Mouse (Mus musculus): Measurements from ENCODE around the gene Spdye4a. TPM values are rescaled to one million over a fixed set of nuclear protein-coding genes. Genes with fewer than 3 reads are reported as not detected.
A peak's percentile ranks its signal among the peaks of the same experiment; 100 is the strongest.
"Not testable (repeated sequence)": the region's sequence is repeated elsewhere in the genome, so short reads cannot be mapped to it uniquely, and the experiment has no call there.

Gene Spdye4a
- total RNA-seq, 1 experiment from 2014 or later = not detected

DNA sequence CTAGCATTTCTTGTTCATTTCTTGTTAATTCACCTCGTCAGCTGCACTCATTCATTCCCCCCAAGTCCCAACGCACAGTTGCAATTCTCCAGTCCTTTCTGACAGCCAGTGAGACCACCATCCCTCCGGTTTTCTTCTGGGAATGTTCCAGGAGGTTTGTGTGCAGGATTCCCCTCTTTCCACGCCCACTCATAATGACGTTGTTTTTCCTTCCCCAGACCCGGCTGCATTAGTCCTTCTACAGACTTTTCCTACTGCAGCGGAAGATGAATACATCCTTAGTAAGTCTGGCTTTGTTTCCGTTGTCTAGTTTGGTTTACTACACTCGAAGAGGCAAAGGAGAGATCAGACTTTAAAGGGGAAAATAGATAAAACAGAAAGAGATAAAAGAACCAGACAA lies 9.3 kb upstream of the Spdye4a start:
- no peak for ATAC-seq (replicated peaks; ENCODE audit: low read depth, poor library complexity, severe bottlenecking)

DNA sequence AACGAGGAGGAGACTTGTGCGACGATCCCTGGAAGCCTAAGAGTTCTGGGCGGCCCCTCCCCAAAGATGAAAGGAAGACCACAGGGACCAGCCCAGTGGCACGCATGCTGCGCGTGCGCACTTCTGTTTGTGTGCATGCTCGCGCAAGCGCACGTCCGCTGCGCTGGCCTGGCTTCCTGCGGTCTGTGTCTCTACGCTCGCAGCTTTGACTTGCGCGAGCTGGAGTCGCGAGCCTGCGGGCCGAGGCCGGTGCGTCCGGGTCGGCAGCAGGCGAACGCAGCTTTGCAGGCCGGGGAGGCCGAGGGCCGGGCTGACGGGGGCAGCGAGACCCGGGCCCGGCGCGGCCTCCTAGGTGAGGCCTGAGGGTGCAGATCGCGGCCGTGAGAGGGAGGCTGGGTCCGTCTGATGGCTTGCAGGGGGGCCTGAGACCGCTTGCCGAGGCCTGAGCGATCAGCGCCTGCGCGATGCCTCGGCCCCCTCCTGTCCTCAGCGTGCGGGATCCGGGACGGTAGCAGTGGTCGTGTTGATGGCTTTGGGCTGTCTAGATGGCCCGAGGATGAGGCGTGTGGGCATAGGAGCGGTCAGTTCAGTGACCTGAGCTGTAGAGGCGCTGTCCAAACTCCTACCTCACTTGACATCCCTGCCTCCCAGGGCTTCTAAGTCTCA lies 8.5 kb upstream of the Spdye4a start, which contains the start of gene Zfp12:
Gene Zfp12, plus strand, starts transcription at position 136 of the 666 bp plus-strand sequence.
- ATAC-seq (replicated peaks; ENCODE audit: low read depth, poor library complexity, severe bottlenecking) = peak; percentile 92

DNA sequence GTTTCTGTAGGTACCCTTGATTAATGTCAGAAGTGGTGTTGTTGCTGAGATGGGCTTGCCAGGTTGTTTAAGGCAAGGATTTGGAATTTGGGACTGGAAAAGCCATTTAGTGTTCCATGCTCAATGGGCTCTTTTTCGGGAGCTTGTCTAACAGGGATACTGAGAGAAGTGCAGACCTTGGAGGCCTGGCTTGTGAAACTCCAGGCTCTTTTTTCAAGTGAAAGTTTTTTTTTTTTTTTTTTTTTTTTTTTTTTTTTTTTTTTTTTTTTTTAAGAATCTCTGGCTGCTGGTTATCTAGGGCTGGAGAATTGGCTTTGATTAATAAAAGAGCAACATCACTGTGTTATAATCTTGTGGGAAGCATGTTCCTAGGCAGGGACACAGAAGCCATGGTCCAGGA lies 4.4 kb downstream of the Spdye4a start:
- ATAC-seq (replicated peaks; ENCODE audit: low read depth, poor library complexity, severe bottlenecking) = no peak

DNA sequence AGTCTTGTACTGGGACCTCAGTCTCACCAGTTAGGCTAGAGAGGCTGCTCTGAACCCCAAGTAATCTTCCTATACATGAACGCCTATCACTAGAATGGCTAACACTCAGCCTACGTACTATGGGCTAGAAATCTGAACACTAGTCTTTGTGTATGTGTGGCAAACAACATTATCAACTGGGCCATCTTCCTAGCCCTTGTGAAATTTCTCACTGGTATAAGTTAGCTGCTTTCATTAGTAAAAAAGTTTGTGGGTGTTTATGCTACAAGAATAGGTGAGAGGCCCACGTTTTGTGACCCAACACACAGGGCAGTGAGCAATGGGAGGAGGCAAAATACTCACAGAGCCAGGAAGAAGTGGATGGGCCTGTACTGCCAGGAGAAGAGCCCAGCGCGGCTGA lies 5.7 kb downstream of the Spdye4a start:
- ATAC-seq (replicated peaks; ENCODE audit: low read depth, poor library complexity, severe bottlenecking) = no peak

GRCm38 (mm10) chr5:143213832-143214231 lies 12.9 kb downstream of the Spdye4a start:
- ATAC-seq (replicated peaks; ENCODE audit: low read depth, poor library complexity, severe bottlenecking) = no peak

DNA sequence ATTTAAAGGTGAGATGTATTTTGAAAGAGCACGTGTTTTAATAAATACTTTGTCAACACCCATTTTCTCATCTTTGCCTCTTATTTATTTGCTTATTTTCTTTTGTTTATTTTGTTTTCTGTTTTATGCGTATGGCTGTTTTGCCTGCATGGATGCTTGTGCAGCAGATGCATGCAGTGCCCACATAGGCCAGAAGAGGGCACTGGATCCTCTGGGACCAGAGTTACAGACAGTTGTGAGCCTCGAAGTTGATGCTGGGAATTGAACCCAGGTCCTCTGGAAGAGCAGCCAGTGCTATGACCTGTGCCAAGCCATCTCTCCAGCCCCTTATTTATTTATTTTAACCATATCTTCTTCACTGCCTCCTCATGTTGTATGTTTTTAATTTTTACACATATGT lies 21.7 kb downstream of the Spdye4a start:
- no peak for ATAC-seq (replicated peaks; ENCODE audit: low read depth, poor library complexity, severe bottlenecking)

- ATAC-seq (replicated peaks; ENCODE audit: low read depth, poor library complexity, severe bottlenecking) = no peak
Measured at GRCm38 (mm10) chr5:143196506-143196905, 30.2 kb downstream of the Spdye4a start.

- no peak for ATAC-seq (replicated peaks; ENCODE audit: low read depth, poor library complexity, severe bottlenecking)
Measured at GRCm38 (mm10) chr5:143195166-143195565, 31.5 kb downstream of the Spdye4a start.

GRCm38 (mm10) chr5:143194747-143195146 lies 31.9 kb downstream of the Spdye4a start:
- ATAC-seq (replicated peaks; ENCODE audit: low read depth, poor library complexity, severe bottlenecking) = 0 out of 2 replicates have a peak, but pooled peaks have one; percentile 32

- no peak for ATAC-seq (replicated peaks; ENCODE audit: low read depth, poor library complexity, severe bottlenecking)
Measured at GRCm38 (mm10) chr5:143192806-143193205, 33.9 kb downstream of the Spdye4a start.

- ATAC-seq (replicated peaks; ENCODE audit: low read depth, poor library complexity, severe bottlenecking) = not testable (repeated sequence)
Measured at GRCm38 (mm10) chr5:143188014-143188413, 38.7 kb downstream of the Spdye4a start.

- ATAC-seq (replicated peaks; ENCODE audit: low read depth, poor library complexity, severe bottlenecking) = peak; percentile 96
Measured at GRCm38 (mm10) chr5:143180255-143181076, 46.2 kb downstream of the Spdye4a start, which contains the start of the genes Rbak and Spdye4b. Gene Rbak (minus strand): TSS chr5:143180775. Gene Spdye4b (plus strand): TSS chr5:143181017.

DNA sequence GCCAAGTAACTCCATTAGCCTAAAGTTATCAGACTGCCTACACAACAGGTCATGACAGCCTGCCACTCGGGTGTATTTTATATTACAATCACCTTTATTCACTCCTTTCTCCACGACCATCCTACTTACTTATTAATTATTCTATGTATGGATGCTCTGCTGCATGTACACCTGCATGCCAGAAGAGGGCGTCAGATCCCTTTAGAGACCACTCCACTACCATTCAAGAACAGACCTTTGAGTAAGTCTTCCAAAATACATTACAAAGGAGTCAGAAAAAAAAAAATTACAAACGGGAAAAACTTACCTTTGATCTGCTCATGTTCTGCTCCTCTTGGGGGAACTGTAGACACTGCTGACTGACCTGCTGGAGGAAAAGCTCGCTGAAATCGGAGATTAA lies 47.5 kb downstream of the Spdye4a start:
- 0 out of 2 replicates have a peak, but pooled peaks have one; percentile 13 for ATAC-seq (replicated peaks; ENCODE audit: low read depth, poor library complexity, severe bottlenecking)

DNA sequence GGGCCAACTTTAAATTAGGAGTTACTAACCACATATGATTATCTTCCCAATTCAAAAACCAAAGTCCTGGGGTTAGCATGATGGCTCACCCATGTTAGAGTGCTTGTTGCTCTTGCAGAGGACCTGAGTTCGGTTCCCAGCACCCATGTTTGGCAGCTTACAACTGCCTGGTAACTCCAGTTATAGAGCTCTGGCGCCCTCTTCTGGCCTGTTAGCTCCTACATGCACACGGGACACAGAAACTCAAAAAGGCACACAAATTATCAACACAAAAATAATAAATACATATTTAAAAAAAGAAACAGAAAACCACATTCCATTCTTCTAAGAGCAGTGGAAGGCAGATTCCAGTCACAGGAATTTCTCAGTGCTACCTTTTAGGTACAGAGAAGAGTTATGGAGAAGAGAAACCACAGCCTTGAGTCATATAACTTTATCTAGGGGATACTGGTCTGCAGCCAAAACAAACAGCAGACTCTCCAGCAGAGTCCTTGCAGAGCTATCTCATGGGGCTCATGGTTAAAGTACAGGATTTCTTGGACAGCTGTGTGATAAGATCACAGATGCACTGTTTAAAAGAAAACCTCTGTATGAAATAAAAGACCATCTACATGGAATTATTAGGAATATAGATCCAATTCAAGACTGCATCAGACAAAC lies 49.0 kb downstream of the Spdye4a start:
- no peak for ATAC-seq (replicated peaks; ENCODE audit: low read depth, poor library complexity, severe bottlenecking)

DNA sequence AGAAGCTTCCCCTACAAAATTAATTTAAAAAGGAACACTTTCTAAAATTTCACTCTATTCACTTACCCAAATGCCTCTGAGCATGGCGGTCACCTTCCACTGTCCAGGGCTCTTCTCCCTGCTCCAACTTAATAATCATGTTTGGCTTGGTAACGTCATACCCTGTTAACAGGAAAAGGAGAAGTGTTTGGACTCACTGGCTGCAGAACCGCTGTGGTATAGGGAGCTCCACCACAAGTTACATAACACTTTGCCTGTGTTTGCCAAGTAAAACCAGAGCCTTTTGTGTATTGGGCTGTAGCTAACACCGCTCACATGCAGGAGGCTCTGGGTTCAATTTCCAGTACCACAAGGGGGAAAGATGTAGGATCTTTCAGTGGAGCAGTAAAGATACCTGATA lies 50.7 kb downstream of the Spdye4a start:
- ATAC-seq (replicated peaks; ENCODE audit: low read depth, poor library complexity, severe bottlenecking) = peak; percentile 41

Other genes starting within 250 kb of the Spdye4a start
- 46.8 and 76.1 TPM in 2 replicates for gene Rnf216, start 113.9 kb downstream of the Spdye4a start, total RNA-seq (2017)
- 0.09 TPM in 1 of 2 replicates, not detected in the other for gene Olfr718-ps1, start 79.3 kb downstream of the Spdye4a start, total RNA-seq (2017)
- 4.8 and 8.4 TPM in 2 replicates for gene Rbak, start 46.1 kb downstream of the Spdye4a start, total RNA-seq (2017)
- not detected in 2 replicates for gene Spdye4b, start 45.9 kb downstream of the Spdye4a start, total RNA-seq (2017)
- gene Zfp12, start 8.3 kb upstream of the Spdye4a start, total RNA-seq (2017) = 17.9 and 24.4 TPM in 2 replicates
- gene Zfp316, start 43.1 kb upstream of the Spdye4a start, total RNA-seq (2017) = 3.9 and 4.2 TPM in 2 replicates
- not detected in 2 replicates for gene Zfp853, start 66.7 kb upstream of the Spdye4a start, total RNA-seq (2017)
- 13.7 and 22.0 TPM in 2 replicates for gene E130309D02Rik, start 88.5 kb upstream of the Spdye4a start, total RNA-seq (2017)
- 35.8 and 36.3 TPM in 2 replicates for gene Zdhhc4, start 102.4 kb upstream of the Spdye4a start, total RNA-seq (2017)
- gene Grid2ip, start 130.4 kb upstream of the Spdye4a start, total RNA-seq (2017) = not detected in 2 replicates
- gene Kdelr2, start 176.9 kb upstream of the Spdye4a start, total RNA-seq (2017) = 75.4 and 96.4 TPM in 2 replicates
- gene Daglb, start 237.7 kb upstream of the Spdye4a start, total RNA-seq (2017) = 6.8 and 7.4 TPM in 2 replicates

All from common myeloid progenitor, adult 5-6 weeks (primary cell).